Mouse (Mus musculus): ENCODE data around the gene Rtkn2.

Rtkn2 gene

DNA sequence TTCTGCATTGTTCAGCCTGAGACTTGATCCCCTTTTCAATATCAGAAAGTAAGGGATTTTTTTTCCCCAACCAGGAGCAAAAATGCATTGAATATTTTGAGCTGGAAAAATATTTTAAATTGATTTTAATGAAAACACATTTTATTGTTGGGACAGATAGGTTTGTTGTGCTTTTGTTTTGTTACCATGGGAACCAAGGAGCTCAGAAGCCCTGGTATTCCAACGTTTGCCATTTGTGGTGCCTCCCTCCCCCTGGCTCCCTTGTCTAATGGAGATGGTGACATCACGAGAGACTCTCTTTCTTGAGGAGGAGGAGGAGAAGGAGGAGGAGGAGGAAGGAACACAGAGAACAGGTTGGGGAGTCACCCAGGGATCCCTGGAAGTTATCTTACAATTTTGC lies 125.1 kb downstream of the Rtkn2 start:
- in situ Hi-C loops (cut with MboI) = no loop called here

- in situ Hi-C loops (cut with MboI) = no loop called here
Measured at GRCm38 (mm10) chr10:68104881-68105781, 125.8 kb downstream of the Rtkn2 start.

DNA sequence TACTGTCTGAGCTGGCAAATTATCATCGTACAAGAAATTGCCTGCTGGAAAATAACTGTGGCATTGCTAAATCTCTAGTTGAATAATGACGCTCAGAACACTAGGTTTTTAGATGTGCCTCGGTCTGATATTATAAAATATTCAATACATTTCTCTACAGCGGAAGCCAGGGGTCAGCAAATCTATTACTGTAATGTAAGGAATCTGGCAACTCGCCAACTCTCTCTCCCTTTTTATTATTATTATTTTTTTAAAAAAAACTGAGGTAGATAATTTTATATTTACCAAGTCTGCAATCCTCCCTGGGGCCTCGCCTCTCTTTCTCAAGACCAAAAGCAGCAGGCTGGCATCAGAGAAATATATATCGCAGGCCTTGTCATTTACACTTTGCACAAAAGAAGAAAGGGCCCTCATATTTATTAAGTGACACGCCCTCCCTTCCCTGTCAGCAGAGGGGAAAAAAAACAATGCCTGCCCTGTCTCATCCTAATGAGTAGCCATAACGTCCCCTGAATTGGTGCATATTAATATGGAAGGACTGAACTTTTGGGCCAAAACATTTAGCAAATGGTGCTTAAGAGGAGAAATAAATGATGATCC lies 127.1 kb downstream of the Rtkn2 start:
- in situ Hi-C loops (cut with MboI) = no loop called here

GRCm38 (mm10) chr10:68107716-68108115 lies 128.3 kb downstream of the Rtkn2 start:
- in situ Hi-C loops (cut with MboI) = no loop called here

All from mature B cell (primary cell).